Mouse (Mus musculus) midbrain, embryonic 10.5 days (tissue): ENCODE data around the gene Gm28308. TPM values are rescaled to one million over a fixed set of nuclear protein-coding genes. Genes with fewer than 3 reads are reported as not detected.
A peak's percentile ranks its signal among the peaks of the same experiment; 100 is the strongest.

ENCODE experiments used
- DNase-seq: peaks from one replicate; pipeline ENCODE4 v3.0.0-alpha.2; 2017; ENCODE audit warnings: low spot score
- H3K27ac ChIP-seq: fragments of 300-500 bp; sonication (generic); replicated peaks from 2 replicates; pipeline ENCODE4 v1.5.1; 2016; ENCODE audit warnings: mild to moderate bottlenecking
- H3K27me3 ChIP-seq: fragments of 300-500 bp; sonication (generic); 2 replicates; pipeline ENCODE4 v1.6.1; 2016; ENCODE audit warnings: low read depth, mild to moderate bottlenecking; ENCODE audit not compliant: poor library complexity, severe bottlenecking
- H3K36me3 ChIP-seq: fragments of 300-500 bp; sonication (generic); 2 replicates; pipeline ENCODE4 v1.6.1; 2016; ENCODE audit warnings: mild to moderate bottlenecking, moderate library complexity
- H3K4me1 ChIP-seq: fragments of 300-500 bp; sonication (generic); 2 replicates; pipeline ENCODE4 v1.6.1; 2016
- H3K4me3 ChIP-seq: fragments of 300-500 bp; sonication (generic); 2 replicates; pipeline ENCODE4 v1.5.1; 2016; ENCODE audit warnings: mild to moderate bottlenecking, moderate library complexity
- H3K9me3 ChIP-seq: fragments of 300-500 bp; sonication (generic); replicated peaks from 2 replicates; pipeline ENCODE4 v1.6.1; 2016; ENCODE audit warnings: mild to moderate bottlenecking
- WGBS: fragments of 180-500 bp; shearing (Covaris S2); methylation state at CpG from one replicate; pipeline ENCODE4 v1.1.7; 2016; 5-methylcytosine and 5-hydroxymethylcytosine counted together
- polyA plus RNA-seq: library from polyadenylated mRNA; unstranded; fragments of >200 nt; fragmentation: Nextera tagmentation; extraction: Ambion mirVana; gene quantifications from 2 replicates; pipeline ENCODE4 v1.2.1, GENCODE M21; 2016

The Gm28308 gene
- polyA plus RNA-seq, 1 experiment from 2014 or later, result not detected

GRCm38 (mm10) chr6:52208868-52209684, 4.1 kb downstream of the Gm28308 start:
- Histone ChIP-seq H3K4me3 (peak overlapping the region; percentile 18; the same call in 1 of the 2 replicates), H3K27ac (no peak overlapping the region), H3K27me3 (peaks cover 100% of the 10 kb centered on the region), H3K36me3 (no peaks in the 10 kb centered on the region), H3K9me3 (no peaks in the 10 kb centered on the region), H3K4me1 (peaks cover 14% of the 10 kb centered on the region)
- DNase-seq, result no peak
- WGBS, result 3% methylated on average over 18 of the region's 18 CpGs

GRCm38 (mm10) chr6:52208072-52208867, 4.9 kb downstream of the Gm28308 start, which contains the start of gene Hoxa6:
Gene Hoxa6, minus strand, starts transcription at chr6:52208722.
- Histone ChIP-seq H3K27ac (no peak within 1 kb of the TSS), H3K4me3 (peak within 1 kb of the TSS; percentile 18; the same call in 1 of the 2 replicates), H3K4me1 (peaks cover 22% of the 10 kb centered on the region), H3K27me3 (peaks cover 100% of the 10 kb centered on the region), H3K9me3 (no peaks in the 10 kb centered on the region), H3K36me3 (no peaks in the 10 kb centered on the region)
- WGBS, result under 1% methylated on average over 47 of the region's 47 CpGs
- no peak for DNase-seq

GRCm38 (mm10) chr6:52207684-52207976, 5.5 kb downstream of the Gm28308 start:
- Histone ChIP-seq H3K4me3 (no peak overlapping the region), H3K27me3 (peaks cover 100% of the 10 kb centered on the region), H3K9me3 (no peaks in the 10 kb centered on the region), H3K36me3 (no peaks in the 10 kb centered on the region), H3K4me1 (peaks cover 24% of the 10 kb centered on the region), H3K27ac (no peak overlapping the region)
- no peak for DNase-seq

- DNase-seq, result no peak
Measured at GRCm38 (mm10) chr6:52206882-52207683, 6.1 kb downstream of the Gm28308 start.

GRCm38 (mm10) chr6:52205638-52206621, 7.2 kb downstream of the Gm28308 start:
- Histone ChIP-seq H3K27ac (no peak overlapping the region), H3K27me3 (peaks cover 100% of the 10 kb centered on the region), H3K36me3 (no peaks in the 10 kb centered on the region), H3K4me3 (no peak overlapping the region), H3K9me3 (no peaks in the 10 kb centered on the region), H3K4me1 (peaks cover 19% of the 10 kb centered on the region)
- DNase-seq, result peak; percentile 51
- WGBS, result 1% methylated on average over 55 of the region's 55 CpGs

More at GRCm38 (mm10) chr6:52206882-52207683, 6.1 kb downstream of the Gm28308 start:
- no peaks in the 10 kb centered on the region for H3K9me3 ChIP-seq
- H3K27ac ChIP-seq, result no peak overlapping the region
- H3K27me3 ChIP-seq, result peaks cover 100% of the 10 kb centered on the region
- no peaks in the 10 kb centered on the region for H3K36me3 ChIP-seq
- WGBS, result 4% methylated on average over 4 of the region's 4 CpGs
- H3K4me1 ChIP-seq, result peaks cover 24% of the 10 kb centered on the region
- H3K4me3 ChIP-seq, result no peak overlapping the region

- DNase-seq, result no peak
- Histone ChIP-seq H3K27me3 (peaks cover 100% of the 10 kb centered on the region), H3K27ac (no peak overlapping the region), H3K9me3 (no peaks in the 10 kb centered on the region), H3K36me3 (no peaks in the 10 kb centered on the region), H3K4me3 (no peak overlapping the region), H3K4me1 (peaks cover 19% of the 10 kb centered on the region)
- 3% methylated on average over 14 of the region's 14 CpGs for WGBS
Measured at GRCm38 (mm10) chr6:52205221-52205620, 7.9 kb downstream of the Gm28308 start.

GRCm38 (mm10) chr6:52204050-52204752, 8.9 kb downstream of the Gm28308 start, which contains the start of gene Hoxa5:
Gene Hoxa5, minus strand, starts transcription at chr6:52204587.
- DNase-seq, result no peak
- H3K4me3 ChIP-seq, result peak within 1 kb of the TSS; percentile 31
- no peak within 1 kb of the TSS for H3K27ac ChIP-seq
- H3K4me1 ChIP-seq, result peaks cover 19% of the 10 kb centered on the region
- under 1% methylated on average over 65 of the region's 65 CpGs for WGBS
- no peaks in the 10 kb centered on the region for H3K36me3 ChIP-seq
- H3K9me3 ChIP-seq, result no peaks in the 10 kb centered on the region
- peaks cover 100% of the 10 kb centered on the region for H3K27me3 ChIP-seq

GRCm38 (mm10) chr6:52203371-52204049, 9.6 kb downstream of the Gm28308 start:
- no peaks in the 10 kb centered on the region for H3K36me3 ChIP-seq
- no peak overlapping the region for H3K27ac ChIP-seq
- H3K4me1 ChIP-seq, result peaks cover 16% of the 10 kb centered on the region
- peak; percentile 72 for DNase-seq
- peaks cover 100% of the 10 kb centered on the region for H3K27me3 ChIP-seq
- H3K9me3 ChIP-seq, result no peaks in the 10 kb centered on the region
- WGBS, result under 1% methylated on average over 46 of the region's 46 CpGs
- peak overlapping the region; percentile 31 for H3K4me3 ChIP-seq

GRCm38 (mm10) chr6:52203121-52203370, 10.1 kb downstream of the Gm28308 start:
- Histone ChIP-seq H3K27me3 (peaks cover 100% of the 10 kb centered on the region), H3K4me1 (peaks cover 15% of the 10 kb centered on the region), H3K27ac (no peak overlapping the region), H3K4me3 (no peak overlapping the region), H3K9me3 (no peaks in the 10 kb centered on the region), H3K36me3 (no peaks in the 10 kb centered on the region)
- WGBS, result 0% methylated on average over 10 of the region's 10 CpGs
- peak; percentile 60 for DNase-seq

- no peak overlapping the region for H3K27ac ChIP-seq
- WGBS, result 2% methylated on average over 22 of the region's 22 CpGs
- H3K36me3 ChIP-seq, result no peaks in the 10 kb centered on the region
- no peak for DNase-seq
- no peaks in the 10 kb centered on the region for H3K9me3 ChIP-seq
- H3K4me3 ChIP-seq, result no peak overlapping the region
- peaks cover 100% of the 10 kb centered on the region for H3K27me3 ChIP-seq
- peaks cover 15% of the 10 kb centered on the region for H3K4me1 ChIP-seq
Measured at GRCm38 (mm10) chr6:52202362-52203120, 10.6 kb downstream of the Gm28308 start.
